Mouse (Mus musculus) bone marrow, adult 2 months (tissue): ENCODE results near the gene Cacnb1. TPM values are rescaled to one million over a fixed set of nuclear protein-coding genes. Genes with fewer than 3 reads are reported as not detected.

Source experiments
- H3K27ac ChIP-seq: fragments of 200-500 bp; 2 replicates; pipeline ENCODE4 v1.5.1; 2012; ENCODE audit warnings: low read depth, mild to moderate bottlenecking, control low read depth, inconsistent platforms, low read length; ENCODE audit not compliant: control insufficient read depth, poor library complexity, insufficient read depth
- H3K4me1 ChIP-seq: fragments of 200-500 bp; 2 replicates; pipeline ENCODE4 v1.6.1; 2011; ENCODE audit warnings: low read length; ENCODE audit not compliant: control insufficient read depth, insufficient read depth
- H3K4me3 ChIP-seq: fragments of 200-500 bp; replicated peaks from 2 replicates; pipeline ENCODE3; 2011; ENCODE audit warnings: mild to moderate bottlenecking, low read depth, low read length, control low read depth; ENCODE audit not compliant: control insufficient read depth
- CTCF ChIP-seq: fragments of 200-500 bp; IDR thresholded peaks from 2 replicates; pipeline ENCODE4 v1.5.1; 2011; ENCODE audit warnings: low read length, control low read depth; ENCODE audit not compliant: control insufficient read depth, insufficient read depth
- POLR2A ChIP-seq: fragments of 200-500 bp; IDR thresholded peaks from 2 replicates; pipeline ENCODE4 v1.6.1; 2011; ENCODE audit warnings: low read depth, mild to moderate bottlenecking, control low read depth, low read length, borderline replicate concordance; ENCODE audit not compliant: control insufficient read depth
- WGBS: fragments of 180-500 bp; shearing (Covaris S2); methylation state at CpG from one replicate; pipeline ENCODE4 v1.1.7; 2018; 5-methylcytosine and 5-hydroxymethylcytosine counted together
- polyA plus RNA-seq: library from polyadenylated mRNA; stranded (reverse); fragments of >200 nt; gene quantifications from 2 replicates; pipeline ENCODE4 v1.2.4, GENCODE M21; 2011; ENCODE audit warnings: low replicate concordance; ENCODE audit not compliant: missing spikeins, insufficient read depth, insufficient read length

Cacnb1 gene
- polyA plus RNA-seq, 1 experiment: 5.3 TPM

GRCm38 (mm10) chr11:98011716-98012115 lies 11.1 kb downstream of the Cacnb1 start:
- WGBS: 87% methylated on average over 9 of the region's 9 CpGs
- Histone ChIP-seq H3K27ac (no peak overlapping the region), H3K4me1 (no peaks in the 10 kb centered on the region; the same call in 1 of the 2 replicates), H3K4me3 (no peak overlapping the region)
- TF ChIP-seq CTCF (no peak), POLR2A (no peak)

DNA sequence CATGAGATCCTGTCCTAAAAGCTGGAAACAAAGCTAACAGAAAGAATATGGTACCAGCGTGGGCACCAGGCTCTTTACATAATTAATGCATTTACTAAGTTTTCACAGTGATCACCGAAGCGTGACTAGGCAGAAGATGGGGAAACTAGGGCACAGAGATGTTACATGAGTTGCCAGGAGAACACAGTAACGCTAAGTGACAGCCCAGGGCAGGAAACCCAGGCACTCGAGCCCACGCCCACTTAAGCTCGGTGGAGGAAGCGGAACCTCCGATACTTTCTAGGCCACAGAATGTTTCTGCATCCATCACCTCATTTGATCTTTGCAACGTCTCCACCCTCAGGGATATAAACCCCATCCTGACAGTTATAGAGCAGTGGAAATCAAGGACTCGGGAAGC lies 14.7 kb downstream of the Cacnb1 start:
- Histone ChIP-seq H3K4me3 (no peak overlapping the region), H3K27ac (no peak overlapping the region), H3K4me1 (no peaks in the 10 kb centered on the region; the same call in 1 of the 2 replicates)
- TF ChIP-seq POLR2A (no peak), CTCF (no peak)
- WGBS: 19% methylated on average over 11 of the region's 11 CpGs

GRCm38 (mm10) chr11:98005686-98006085 lies 17.1 kb downstream of the Cacnb1 start:
- 85% methylated on average over 10 of the region's 10 CpGs for WGBS
- Histone ChIP-seq H3K27ac (no peak overlapping the region), H3K4me3 (no peak overlapping the region), H3K4me1 (no peaks in the 10 kb centered on the region; the same call in 1 of the 2 replicates)
- TF ChIP-seq POLR2A (no peak), CTCF (no peak)

DNA sequence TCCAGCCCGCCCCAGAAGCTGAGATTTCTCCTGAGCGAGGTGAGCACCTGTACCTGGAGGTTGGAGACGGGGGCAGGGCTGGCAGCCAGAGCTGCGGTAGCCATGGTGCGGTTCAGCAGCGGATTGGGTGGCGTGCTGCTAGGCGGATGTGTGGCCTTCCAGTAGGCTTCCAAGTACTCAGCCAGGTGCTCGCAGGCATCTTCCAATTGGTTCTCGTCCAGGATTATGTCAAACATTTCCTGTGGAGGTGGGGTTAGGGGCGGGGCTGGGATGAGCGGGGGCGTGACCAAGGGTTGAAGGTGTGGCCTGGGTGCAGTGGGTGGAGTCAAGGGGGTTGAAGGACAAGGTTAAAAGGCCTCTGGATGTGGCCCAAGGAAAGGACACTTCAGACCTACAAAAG lies 17.8 kb downstream of the Cacnb1 start:
- TF ChIP-seq CTCF (no peak), POLR2A (no peak)
- 78% methylated on average over 13 of the region's 13 CpGs for WGBS
- Histone ChIP-seq H3K27ac (no peak overlapping the region), H3K4me3 (no peak overlapping the region), H3K4me1 (no peaks in the 10 kb centered on the region; the same call in 1 of the 2 replicates)

DNA sequence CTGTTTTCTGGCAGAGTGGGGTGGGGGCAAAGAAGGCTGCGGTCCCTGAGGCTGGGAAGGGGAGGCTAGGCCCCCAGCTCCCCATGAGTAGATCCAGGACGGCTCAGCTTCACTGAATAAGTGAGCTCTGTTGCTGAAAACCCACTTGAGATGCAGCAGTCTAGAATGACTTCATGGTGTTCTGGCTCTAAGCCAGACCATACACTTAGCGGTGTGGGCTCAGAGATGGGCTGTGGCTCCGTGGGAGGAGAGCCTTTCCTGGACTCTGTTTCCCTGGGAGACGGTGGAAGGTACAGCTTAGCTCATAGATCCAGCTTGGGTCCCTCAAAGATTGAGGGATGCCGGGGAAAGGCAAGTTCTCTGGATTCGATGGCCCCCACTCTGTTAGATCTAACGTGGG lies 18.7 kb downstream of the Cacnb1 start:
- TF ChIP-seq POLR2A (no peak), CTCF (no peak)
- no peak overlapping the region for H3K27ac ChIP-seq
- WGBS: 67% methylated on average over 8 of the region's 8 CpGs
- peaks cover 4% of the 10 kb centered on the region for H3K4me1 ChIP-seq
- no peak overlapping the region for H3K4me3 ChIP-seq

DNA sequence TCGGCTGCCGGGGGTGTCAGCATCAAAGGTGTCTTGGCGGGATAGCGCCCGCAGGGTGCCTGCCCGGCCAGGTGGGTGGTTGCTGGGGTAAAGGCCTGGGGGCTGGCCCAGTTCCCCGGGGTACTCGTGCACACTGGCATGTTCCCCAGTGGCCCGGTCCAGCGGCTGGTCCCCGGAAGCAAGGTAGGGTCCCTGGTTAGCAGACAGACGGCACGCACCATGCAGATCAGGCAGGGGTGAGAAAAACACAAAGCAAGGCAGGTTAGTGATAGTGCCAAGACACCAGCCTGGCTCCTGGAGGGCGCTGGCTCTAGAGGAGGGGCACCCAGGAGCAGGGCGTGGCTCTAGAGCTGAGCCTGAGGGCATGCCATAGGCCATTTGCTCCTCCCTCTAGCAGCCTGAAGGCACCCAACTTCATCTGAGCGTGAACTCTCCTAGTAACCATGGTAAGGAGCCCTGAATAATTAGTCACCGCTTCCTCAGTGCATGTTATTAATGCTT lies 19.6 kb downstream of the Cacnb1 start:
- no peak overlapping the region for H3K4me3 ChIP-seq
- TF ChIP-seq POLR2A: no peak
- no peak for TF ChIP-seq CTCF
- H3K4me1 ChIP-seq: peaks cover 6% of the 10 kb centered on the region
- H3K27ac ChIP-seq: peak overlapping the region; percentile 12; the same call in 1 of the 2 replicates
- 73% methylated on average over 17 of the region's 17 CpGs for WGBS

DNA sequence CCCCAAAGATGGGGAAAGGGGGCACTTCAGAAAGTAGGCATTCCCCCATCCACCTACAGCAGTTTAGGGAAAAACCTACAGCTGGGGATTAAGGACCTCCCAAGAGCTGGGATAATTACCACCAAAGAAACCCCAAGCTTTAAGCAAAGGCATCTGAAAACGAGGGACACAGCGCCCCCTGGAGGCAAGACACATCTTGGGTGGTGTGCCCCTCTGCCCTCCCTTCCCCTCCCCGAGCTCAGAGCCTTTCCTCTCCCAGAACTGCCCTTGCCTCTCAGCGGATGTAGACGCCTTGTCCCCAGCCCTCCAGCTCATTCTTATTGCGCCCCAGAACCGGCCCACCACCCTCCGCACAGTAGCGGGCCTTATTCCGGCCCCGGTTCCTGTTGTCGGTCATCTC lies 20.2 kb downstream of the Cacnb1 start:
- Histone ChIP-seq H3K4me1 (peaks cover 6% of the 10 kb centered on the region), H3K27ac (peak overlapping the region; percentile 82; the same call in 1 of the 2 replicates), H3K4me3 (no peak overlapping the region)
- WGBS: 49% methylated on average over 12 of the region's 12 CpGs
- TF ChIP-seq CTCF (peak; percentile 85), POLR2A (no peak)

GRCm38 (mm10) chr11:98001986-98002385 lies 20.8 kb downstream of the Cacnb1 start:
- peak overlapping the region; percentile 82 for H3K27ac ChIP-seq
- peaks cover 6% of the 10 kb centered on the region for H3K4me1 ChIP-seq
- no peak overlapping the region for H3K4me3 ChIP-seq
- WGBS: 54% methylated on average over 6 of the region's 6 CpGs
- TF ChIP-seq POLR2A (no peak), CTCF (no peak)

DNA sequence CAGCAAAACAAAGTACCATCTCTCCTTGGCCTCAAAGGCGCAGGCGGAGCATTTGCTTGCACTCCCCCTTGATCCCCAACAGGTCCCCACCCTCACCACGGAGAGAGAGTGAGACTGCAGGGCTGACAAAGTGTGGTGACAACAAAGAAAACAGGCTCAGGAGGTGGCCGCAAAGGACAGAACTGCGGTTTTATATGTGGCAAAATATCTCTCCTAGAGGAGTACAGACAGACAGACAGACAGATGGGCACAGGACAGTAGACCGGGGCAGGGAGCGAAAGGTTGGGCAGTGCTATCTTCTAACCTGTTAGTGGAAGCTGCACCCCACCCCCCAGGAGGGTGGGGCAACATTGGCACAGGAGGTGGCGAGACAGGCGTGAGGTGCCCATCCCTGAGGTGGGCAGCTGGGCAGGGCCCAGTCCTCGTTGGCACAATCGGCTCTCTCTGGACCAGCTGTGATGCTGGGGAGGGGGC lies 21.4 kb downstream of the Cacnb1 start:
- TF ChIP-seq POLR2A: no peak
- Histone ChIP-seq H3K27ac (peak overlapping the region; percentile 82), H3K4me3 (no peak overlapping the region), H3K4me1 (peaks cover 7% of the 10 kb centered on the region)
- 26% methylated on average over 11 of the region's 11 CpGs for WGBS
